Mouse (Mus musculus): Measurements from ENCODE around the gene Cenph. TPM values are rescaled to one million over a fixed set of nuclear protein-coding genes. Genes with fewer than 3 reads are reported as not detected.

The Cenph gene
- polyA plus RNA-seq, 1 experiment from 2014 or later: 31.4 TPM

DNA sequence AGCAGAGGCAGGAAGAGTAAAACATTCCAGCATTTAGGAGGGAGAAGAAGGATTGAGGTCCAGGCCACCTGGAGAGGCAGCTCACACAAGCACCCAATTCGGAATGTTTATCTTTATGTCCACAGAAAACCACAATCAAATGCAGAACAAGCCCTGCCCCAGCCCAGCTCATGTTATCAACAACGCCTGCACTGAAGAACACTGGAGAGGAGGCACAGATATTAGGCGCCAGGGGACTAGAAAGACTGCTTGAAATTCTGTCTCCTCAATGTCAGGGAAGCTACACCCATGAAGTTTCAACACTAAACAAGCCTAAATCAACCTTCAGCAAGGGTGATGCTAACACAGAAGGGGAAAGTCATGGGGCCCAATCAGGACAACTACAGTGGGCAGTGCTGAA is 1.8 kb upstream of the Cenph start:
- 72% methylated on average over 3 of the region's 3 CpGs for WGBS
- no peak for ATAC-seq
- H3K36me3 ChIP-seq: no peaks in the 10 kb centered on the region

DNA sequence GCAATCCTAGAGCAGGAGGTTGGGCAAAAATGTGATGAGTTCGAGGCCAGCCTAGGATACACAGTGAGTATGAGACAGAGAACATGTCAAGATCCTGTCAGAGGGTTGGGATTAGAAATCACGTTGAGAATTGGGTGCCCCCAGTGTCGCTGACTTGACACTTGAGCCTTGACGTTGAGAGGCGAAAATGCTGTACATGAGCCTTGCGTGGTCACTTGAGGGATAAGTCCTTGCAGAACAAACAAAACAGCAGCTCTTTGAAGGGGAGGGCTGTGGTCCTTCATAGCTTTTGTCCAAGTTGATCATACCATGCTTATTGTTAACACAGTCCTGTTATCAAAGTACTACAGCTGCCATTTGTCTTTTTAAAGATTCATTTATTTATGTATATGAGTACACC is 1.0 kb upstream of the Cenph start:
- ATAC-seq: no peak
- 62% methylated on average over 6 of the region's 6 CpGs for WGBS
- Histone ChIP-seq H3K4me3 (replicated peaks) (no peak overlapping the region), H3K9me3 (no peaks in the 10 kb centered on the region), H3K4me1 (replicated peaks) (0 out of 2 replicates have a peak, but pooled peaks cover 7% of the 10 kb centered on the region), H3K4me2 (replicated peaks) (no peak overlapping the region), H3K27me3 (replicated peaks) (no peaks in the 10 kb centered on the region), H3K9ac (no peak overlapping the region), H3K36me3 (no peaks in the 10 kb centered on the region), H3K27ac (no peak overlapping the region)

More for the DNA sequence above, 1.8 kb upstream of the Cenph start:
- no peak overlapping the region for H3K4me3 ChIP-seq (replicated peaks)
- no peak overlapping the region for H3K9ac ChIP-seq
- no peak overlapping the region for H3K4me2 ChIP-seq (replicated peaks)
- H3K27me3 ChIP-seq (replicated peaks): no peaks in the 10 kb centered on the region
- H3K4me1 ChIP-seq (replicated peaks): 0 out of 2 replicates have a peak, but pooled peaks cover 7% of the 10 kb centered on the region
- no peak overlapping the region for H3K27ac ChIP-seq
- no peaks in the 10 kb centered on the region for H3K9me3 ChIP-seq

DNA sequence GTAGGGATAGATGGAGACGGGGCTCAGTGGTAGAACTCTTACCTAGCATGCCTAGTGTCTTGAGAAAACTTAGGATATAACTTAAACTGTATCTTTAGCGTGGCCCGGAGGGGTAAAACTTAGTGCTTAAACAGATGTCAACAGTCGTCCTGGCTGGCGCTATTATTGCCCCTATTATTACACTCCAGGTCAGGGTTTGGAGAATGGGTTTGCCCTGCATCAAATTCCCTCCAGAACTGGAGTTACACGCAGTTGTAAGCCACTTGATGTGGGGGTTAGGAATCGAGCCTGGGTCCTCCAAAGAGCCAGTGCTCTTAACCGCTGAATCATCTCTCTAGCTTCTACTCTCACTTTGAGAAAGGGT is 339 bp upstream of the Cenph start:
- 0 out of 2 replicates have a peak, but pooled peaks cover 7% of the 10 kb centered on the region for H3K4me1 ChIP-seq (replicated peaks)
- peak overlapping the region; percentile 80; the same call in 1 of the 2 replicates for H3K9ac ChIP-seq
- no peaks in the 10 kb centered on the region for H3K27me3 ChIP-seq (replicated peaks)
- peak overlapping the region; percentile 92 for H3K4me2 ChIP-seq (replicated peaks)
- no peaks in the 10 kb centered on the region for H3K36me3 ChIP-seq
- H3K9me3 ChIP-seq: no peaks in the 10 kb centered on the region
- WGBS: 9% methylated on average over 8 of the region's 8 CpGs
- H3K27ac ChIP-seq: no peak overlapping the region
- H3K4me3 ChIP-seq (replicated peaks): peak overlapping the region; percentile 84
- ATAC-seq: peak; percentile 6; the same call in 1 of the 2 replicates

DNA sequence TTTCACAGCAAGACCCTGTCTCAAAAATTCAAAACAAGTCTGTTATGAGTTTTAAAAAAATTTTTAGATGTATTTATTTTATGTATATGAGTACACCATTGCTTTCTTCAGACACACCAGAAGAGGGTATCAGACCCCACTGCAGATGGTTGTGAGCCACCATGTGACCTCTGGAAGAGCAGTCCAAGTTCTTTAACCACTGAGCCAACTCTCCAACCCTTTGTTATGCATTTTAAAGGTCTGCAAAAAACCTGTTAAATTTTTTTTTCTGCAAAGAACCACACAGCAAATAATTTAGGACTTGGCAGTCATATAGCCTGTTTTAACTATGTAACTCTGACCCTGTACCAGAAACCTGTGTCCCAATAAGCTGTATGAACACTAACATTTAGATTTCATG is 995 bp downstream of the Cenph start:
- H3K36me3 ChIP-seq: peaks cover 4% of the 10 kb centered on the region; the same call in 1 of the 2 replicates
- no peaks in the 10 kb centered on the region for H3K27me3 ChIP-seq (replicated peaks)
- no peaks in the 10 kb centered on the region for H3K9me3 ChIP-seq
- peak overlapping the region; percentile 80; the same call in 1 of the 2 replicates for H3K9ac ChIP-seq
- H3K4me1 ChIP-seq (replicated peaks): 0 out of 2 replicates have a peak, but pooled peaks cover 7% of the 10 kb centered on the region
- no peak overlapping the region for H3K27ac ChIP-seq
- H3K4me3 ChIP-seq (replicated peaks): peak overlapping the region; percentile 84
- ATAC-seq: no peak
- peak overlapping the region; percentile 92 for H3K4me2 ChIP-seq (replicated peaks)

DNA sequence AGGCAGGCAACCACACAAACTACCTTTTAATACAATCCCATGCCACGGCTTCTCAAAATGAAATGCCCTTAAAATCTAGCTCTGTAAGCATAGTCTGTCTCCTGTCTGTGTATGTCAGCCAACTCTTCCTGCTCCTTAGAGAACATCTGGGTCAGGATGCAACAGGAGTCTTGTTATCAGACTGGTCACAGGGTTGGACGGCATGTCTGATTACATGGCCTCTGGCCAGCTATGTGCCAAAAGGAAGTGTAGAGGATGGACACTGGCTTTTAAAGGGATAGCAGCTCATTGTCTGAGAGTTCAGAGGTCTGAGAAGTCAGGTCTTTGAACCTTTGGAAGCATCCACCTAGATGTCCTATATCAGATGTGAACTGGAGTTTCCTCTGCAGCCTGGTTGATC is 20.4 kb downstream of the Cenph start:
- Histone ChIP-seq H3K27ac (no peak overlapping the region), H3K4me3 (replicated peaks) (no peak overlapping the region), H3K36me3 (0 out of 2 replicates have a peak, but pooled peaks cover 7% of the 10 kb centered on the region), H3K27me3 (replicated peaks) (no peaks in the 10 kb centered on the region), H3K4me2 (replicated peaks) (no peak overlapping the region), H3K9me3 (no peaks in the 10 kb centered on the region), H3K9ac (no peak overlapping the region), H3K4me1 (replicated peaks) (no peaks in the 10 kb centered on the region)
- no peak for ATAC-seq
- 87% methylated on average over 2 of the region's 2 CpGs for WGBS

DNA sequence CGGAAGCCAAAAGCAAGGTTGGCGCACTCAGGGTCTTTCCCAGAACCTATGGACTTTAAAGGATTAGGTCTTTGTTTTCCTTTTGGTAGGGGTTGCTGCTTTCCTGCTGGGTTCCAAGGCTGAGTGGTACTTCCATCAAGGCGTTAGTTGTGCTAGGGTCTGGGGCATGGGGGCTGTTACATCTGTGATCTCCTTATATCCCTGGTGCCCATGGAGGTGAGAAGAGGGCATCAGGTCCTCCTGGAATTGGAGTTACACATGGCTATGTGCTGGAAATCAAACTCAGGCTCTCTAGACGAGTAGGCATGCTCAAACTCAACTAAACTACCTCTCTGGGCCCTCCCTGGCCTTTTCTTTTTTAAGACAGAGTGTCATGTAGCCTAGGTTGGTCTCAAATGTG is 21.5 kb downstream of the Cenph start:
- H3K4me3 ChIP-seq (replicated peaks): no peak overlapping the region
- H3K27ac ChIP-seq: no peak overlapping the region

DNA sequence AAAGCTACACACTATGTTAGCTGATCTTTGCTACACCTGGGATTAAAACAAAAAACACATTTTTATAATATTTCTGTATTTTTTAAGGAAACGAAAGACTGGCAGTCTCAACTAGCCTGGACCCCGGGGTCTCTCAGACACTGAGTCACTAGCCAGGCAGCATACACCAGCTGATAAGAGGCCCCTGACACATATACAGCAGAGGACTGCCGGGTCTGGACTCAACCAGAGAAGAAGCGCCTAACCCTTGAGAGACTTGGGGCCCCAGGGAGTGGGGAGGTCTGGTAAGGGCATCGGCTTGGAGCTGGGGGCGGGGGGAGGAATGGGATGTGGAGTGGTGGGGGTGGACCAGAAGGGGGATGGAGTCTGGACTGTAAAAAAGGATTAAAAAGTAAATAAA is 22.7 kb downstream of the Cenph start:
- Histone ChIP-seq H3K27ac (no peak overlapping the region), H3K4me1 (replicated peaks) (no peaks in the 10 kb centered on the region), H3K36me3 (no peaks in the 10 kb centered on the region), H3K9ac (no peak overlapping the region), H3K27me3 (replicated peaks) (no peaks in the 10 kb centered on the region), H3K9me3 (no peaks in the 10 kb centered on the region), H3K4me3 (replicated peaks) (no peak overlapping the region), H3K4me2 (replicated peaks) (no peak overlapping the region)
- 80% methylated on average over 6 of the region's 6 CpGs for WGBS
- ATAC-seq: no peak

More for the DNA sequence above, 21.5 kb downstream of the Cenph start:
- Histone ChIP-seq H3K9me3 (no peaks in the 10 kb centered on the region), H3K4me1 (replicated peaks) (no peaks in the 10 kb centered on the region), H3K36me3 (no peaks in the 10 kb centered on the region), H3K4me2 (replicated peaks) (no peak overlapping the region), H3K9ac (no peak overlapping the region), H3K27me3 (replicated peaks) (no peaks in the 10 kb centered on the region)
- WGBS: 69% methylated on average over 4 of the region's 4 CpGs
- ATAC-seq: no peak

DNA sequence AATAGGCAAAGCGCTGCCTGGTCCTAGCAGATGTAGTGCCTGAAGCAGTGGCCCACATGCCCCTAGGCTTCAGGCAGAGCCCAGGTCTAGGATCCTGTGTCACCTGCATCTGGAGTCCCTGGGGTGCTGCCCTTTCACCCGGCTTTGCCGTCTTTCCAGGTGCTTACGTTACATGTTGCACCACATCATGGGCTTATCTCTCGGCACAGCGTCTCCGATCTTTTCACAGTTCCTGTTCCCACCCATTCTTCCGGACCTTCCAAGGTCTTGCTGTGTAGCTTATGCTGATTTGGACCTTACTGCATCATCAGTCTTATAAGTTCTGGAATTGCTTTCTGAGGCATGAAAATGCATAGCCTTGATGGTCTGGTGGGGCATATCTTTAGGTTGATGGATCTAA is 23.2 kb downstream of the Cenph start:
- Histone ChIP-seq H3K4me3 (replicated peaks) (no peak overlapping the region), H3K27ac (no peak overlapping the region), H3K36me3 (no peaks in the 10 kb centered on the region), H3K27me3 (replicated peaks) (no peaks in the 10 kb centered on the region), H3K4me1 (replicated peaks) (no peaks in the 10 kb centered on the region), H3K9ac (no peak overlapping the region), H3K9me3 (no peaks in the 10 kb centered on the region), H3K4me2 (replicated peaks) (no peak overlapping the region)
- ATAC-seq: no peak
- WGBS: 84% methylated on average over 8 of the region's 8 CpGs

DNA sequence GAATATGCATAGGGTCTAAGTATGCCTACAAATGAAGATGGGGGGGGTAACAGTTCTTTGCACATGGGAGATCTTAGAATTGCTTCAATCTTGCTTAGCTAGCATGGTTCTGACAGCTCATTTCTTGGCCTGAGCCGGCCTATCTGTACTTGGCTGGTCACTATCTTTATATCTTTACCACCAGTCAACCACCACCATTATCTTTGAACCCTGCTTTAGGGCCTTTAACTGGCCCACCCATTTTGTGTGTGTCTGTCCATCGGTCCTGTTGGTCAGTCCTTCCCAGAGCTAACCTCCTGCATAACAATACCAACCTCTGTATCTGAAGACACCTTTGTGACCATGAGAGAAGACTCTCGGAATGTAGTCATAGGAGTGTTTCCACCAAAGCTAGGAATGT is 24.3 kb downstream of the Cenph start:
- Histone ChIP-seq H3K9ac (no peak overlapping the region), H3K27me3 (replicated peaks) (no peaks in the 10 kb centered on the region), H3K4me3 (replicated peaks) (no peak overlapping the region), H3K4me2 (replicated peaks) (no peak overlapping the region), H3K9me3 (no peaks in the 10 kb centered on the region), H3K36me3 (no peaks in the 10 kb centered on the region), H3K4me1 (replicated peaks) (no peaks in the 10 kb centered on the region), H3K27ac (no peak overlapping the region)
- 79% methylated on average over 3 of the region's 3 CpGs for WGBS
- ATAC-seq: no peak

DNA sequence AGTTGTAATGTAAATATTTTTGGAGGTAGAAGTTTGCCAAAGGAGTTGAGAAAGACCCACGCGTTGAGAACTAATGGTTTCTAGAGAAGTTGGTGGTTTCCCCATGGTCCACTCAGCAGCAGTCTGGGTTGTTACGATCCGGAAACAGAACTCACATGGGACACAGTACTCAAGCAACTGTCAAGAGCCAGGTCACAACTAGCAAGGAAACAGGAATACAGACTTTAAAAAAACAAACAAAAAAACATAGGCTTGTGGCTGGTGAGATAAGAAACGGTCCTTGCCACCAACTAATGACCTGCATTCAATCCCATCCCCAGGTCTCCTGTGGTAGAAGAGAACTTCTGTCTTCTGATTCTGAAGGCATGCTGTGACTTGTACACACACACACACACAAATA is 24.9 kb downstream of the Cenph start:
- Histone ChIP-seq H3K9me3 (no peaks in the 10 kb centered on the region), H3K27ac (no peak overlapping the region), H3K27me3 (replicated peaks) (no peaks in the 10 kb centered on the region), H3K4me3 (replicated peaks) (no peak overlapping the region), H3K4me2 (replicated peaks) (no peak overlapping the region), H3K9ac (no peak overlapping the region), H3K4me1 (replicated peaks) (no peaks in the 10 kb centered on the region), H3K36me3 (no peaks in the 10 kb centered on the region)
- ATAC-seq: no peak
- 82% methylated on average over 5 of the region's 5 CpGs for WGBS

DNA sequence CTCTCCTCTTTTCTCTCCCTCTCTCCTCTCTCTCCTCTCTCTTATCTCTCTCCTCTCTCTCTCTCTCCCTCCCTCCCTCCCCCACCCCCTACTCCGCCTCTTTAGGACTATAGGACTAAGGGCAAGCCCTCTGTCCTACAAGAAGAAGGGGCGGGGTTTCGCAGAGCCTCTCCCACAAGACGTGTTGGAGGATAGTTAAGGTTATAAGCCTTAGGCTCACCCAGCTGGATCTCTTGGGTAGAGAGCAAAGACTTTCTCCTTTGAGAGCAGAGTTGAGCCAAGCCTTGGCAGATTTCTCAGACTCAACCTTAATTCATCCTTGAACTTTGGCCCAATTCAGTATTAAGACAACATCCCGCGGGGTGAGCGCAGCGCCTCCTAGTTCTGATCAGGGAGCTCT is 27.1 kb downstream of the Cenph start:
- Histone ChIP-seq H3K9ac (no peak overlapping the region), H3K4me2 (replicated peaks) (no peak overlapping the region), H3K9me3 (no peaks in the 10 kb centered on the region), H3K27ac (no peak overlapping the region), H3K4me1 (replicated peaks) (peaks cover 4% of the 10 kb centered on the region), H3K27me3 (replicated peaks) (no peaks in the 10 kb centered on the region), H3K4me3 (replicated peaks) (no peak overlapping the region), H3K36me3 (no peaks in the 10 kb centered on the region)
- no peak for ATAC-seq
- WGBS: 49% methylated on average over 8 of the region's 8 CpGs

DNA sequence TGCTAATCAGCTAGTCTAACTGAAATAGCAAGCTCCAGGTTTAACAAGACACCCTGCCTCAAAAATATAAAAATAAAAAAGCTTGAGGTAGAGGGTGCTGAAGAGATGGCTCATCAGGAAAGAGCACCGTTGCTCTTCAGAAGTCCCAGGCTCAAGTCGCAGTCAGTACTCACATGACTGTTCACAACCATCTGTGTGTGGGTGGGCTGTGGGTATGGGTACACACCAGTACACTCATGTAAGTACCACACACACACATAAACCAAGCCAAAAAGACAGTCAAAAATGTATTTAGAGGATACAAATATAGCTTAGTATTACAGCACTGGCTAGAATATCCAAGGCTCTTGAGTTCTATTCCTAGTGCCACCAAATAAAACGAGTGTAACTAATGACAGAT is 29.6 kb downstream of the Cenph start:
- no peak overlapping the region for H3K9ac ChIP-seq
- H3K27ac ChIP-seq: no peak overlapping the region
- peaks cover 9% of the 10 kb centered on the region for H3K4me1 ChIP-seq (replicated peaks)
- no peak overlapping the region for H3K4me2 ChIP-seq (replicated peaks)
- H3K9me3 ChIP-seq: no peaks in the 10 kb centered on the region
- H3K27me3 ChIP-seq (replicated peaks): no peaks in the 10 kb centered on the region
- no peak for ATAC-seq
- H3K36me3 ChIP-seq: no peaks in the 10 kb centered on the region
- H3K4me3 ChIP-seq (replicated peaks): no peak overlapping the region
- WGBS: 81% methylated on average over 3 of the region's 3 CpGs

DNA sequence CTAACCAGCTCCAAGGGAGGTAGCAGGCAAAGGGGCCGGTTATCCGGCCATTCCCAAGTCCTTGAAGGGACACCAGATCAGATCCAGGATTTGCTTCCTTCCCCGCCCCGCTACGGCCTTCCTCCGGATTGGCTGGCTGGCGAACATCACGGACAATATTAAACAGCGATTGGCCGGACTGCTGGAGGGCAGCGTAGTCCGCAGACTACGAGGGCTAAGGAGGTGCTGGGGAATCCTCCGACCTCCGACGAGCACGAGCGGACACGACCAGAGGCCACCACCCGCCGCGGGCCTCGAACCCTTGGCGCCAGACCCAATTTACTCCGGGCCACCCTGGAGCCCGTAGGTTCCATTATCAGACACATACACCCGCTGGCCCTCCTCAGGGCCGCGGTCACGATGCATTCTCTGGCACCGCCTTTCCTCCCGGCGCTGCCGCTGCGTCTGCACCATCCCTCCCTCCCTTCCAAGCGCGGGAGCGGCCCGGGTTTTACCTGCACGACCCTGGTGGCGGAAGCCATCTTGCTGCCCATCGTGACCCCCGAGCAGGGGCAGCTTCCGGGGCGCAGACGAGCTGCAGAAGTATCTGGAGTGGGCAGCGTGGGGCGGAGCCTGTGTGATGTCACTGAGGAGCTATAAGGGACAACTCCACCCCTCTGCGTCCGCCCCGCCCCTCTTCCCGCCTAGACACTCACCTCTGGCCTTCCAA is 31.5 kb downstream of the Cenph start, which contains the start of gene Mrps36:
Gene Mrps36 (minus strand): TSS at position 624 of the 709 bp plus-strand sequence.
- ATAC-seq: peak; percentile 97
- peaks cover 9% of the 10 kb centered on the region for H3K4me1 ChIP-seq (replicated peaks)
- peak within 1 kb of the TSS; percentile 98 for H3K27ac ChIP-seq
- H3K27me3 ChIP-seq (replicated peaks): no peaks in the 10 kb centered on the region
- 0% methylated on average over 52 of the region's 52 CpGs for WGBS
- H3K9ac ChIP-seq: peak within 1 kb of the TSS; percentile 92
- H3K4me2 ChIP-seq (replicated peaks): peak within 1 kb of the TSS; percentile 70
- H3K4me3 ChIP-seq (replicated peaks): peak within 1 kb of the TSS; percentile 73
- no peaks in the 10 kb centered on the region for H3K9me3 ChIP-seq
- H3K36me3 ChIP-seq: no peaks in the 10 kb centered on the region
